Mouse (Mus musculus) kidney, adult 2 months (tissue): Measurements from ENCODE around the gene Rnf5.

Source experiments
- CTCF ChIP-seq: fragments of 200-500 bp; conservative IDR thresholded peaks from 2 replicates; pipeline ENCODE4 v1.5.1; 2011; ENCODE audit warnings: low read depth, mild to moderate bottlenecking, control low read depth, low read length, moderate library complexity, mixed read lengths; ENCODE audit not compliant: insufficient read depth, insufficient read length
- POLR2A ChIP-seq: fragments of 200-500 bp; IDR thresholded peaks from one replicate; pipeline ENCODE4 v1.6.1; 2011; ENCODE audit warnings: low read depth, low read length, control low read depth

DNA sequence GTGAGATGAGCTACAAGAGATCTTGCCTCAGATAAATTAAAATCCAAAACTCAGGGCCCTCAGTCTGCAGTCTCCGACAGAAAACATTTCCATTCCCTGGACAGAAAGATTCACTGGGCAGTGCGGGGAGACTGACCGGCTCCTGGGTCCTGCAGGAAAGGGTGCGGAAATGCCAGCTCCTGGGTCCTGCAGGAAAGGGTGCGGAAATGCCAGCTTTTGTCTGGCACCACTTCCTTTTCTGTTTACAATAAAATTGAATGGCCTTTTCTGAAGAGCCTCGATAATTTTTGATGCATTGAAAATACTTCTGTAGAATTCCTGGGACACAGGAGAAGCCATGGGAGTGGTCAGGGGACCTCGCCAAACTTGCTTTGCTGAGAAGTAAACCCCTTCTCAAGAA lies 44.4 kb downstream of the Rnf5 start:
- TF ChIP-seq POLR2A = no peak
- no peak for TF ChIP-seq CTCF
